Mouse (Mus musculus) CH12.LX (cell line): Measurements from ENCODE around the gene Pkp4.

Experiments used
- USF1 ChIP-seq: IDR thresholded peaks from 2 replicates; pipeline ENCODE4 v1.6.1; 2014; ENCODE audit warnings: low read depth, mild to moderate bottlenecking, inconsistent platforms, low read length, improper control_type of control experiment
- ZNF384 ChIP-seq: IDR thresholded peaks from 2 replicates; pipeline ENCODE4 v1.6.1; 2012; ENCODE audit warnings: low read depth, low read length, improper control_type of control experiment, inconsistent platforms

DNA sequence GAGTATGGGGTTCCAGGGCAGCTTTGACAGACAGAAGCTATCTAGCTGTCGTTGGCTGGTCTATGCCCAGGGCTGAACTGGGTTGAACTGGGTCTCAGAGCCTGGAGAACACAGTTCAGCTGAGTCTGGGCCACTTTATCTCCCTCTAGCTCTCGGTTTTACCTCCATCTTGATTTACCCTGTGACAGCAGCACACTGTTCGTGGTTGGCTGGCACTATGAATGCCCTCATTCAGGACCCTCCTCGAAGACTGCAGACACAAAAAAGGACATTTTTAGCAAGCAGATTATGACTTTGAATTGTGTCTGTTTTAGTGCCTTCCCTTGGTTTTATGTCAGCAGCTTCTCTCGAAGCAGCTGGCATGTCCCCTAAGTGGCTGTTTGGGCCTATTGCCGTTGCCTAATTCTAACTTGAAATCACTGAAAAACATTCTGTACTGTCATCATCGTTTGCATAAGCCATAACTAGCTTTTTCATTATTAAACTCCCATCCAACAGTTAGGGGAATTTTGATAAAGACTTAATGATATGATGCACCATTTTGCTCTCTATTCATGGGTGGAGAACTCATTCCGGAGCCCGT is 199.2 kb downstream of the Pkp4 start:
- no peak for TF ChIP-seq USF1
- no peak for TF ChIP-seq ZNF384
